Comparison of ENCODE assay signal across 39 mouse cellular contexts in genomic region chr8:121599842-121600241, GRCm38 (mm10). TPM values are rescaled to one million over a fixed set of nuclear protein-coding genes. Genes with fewer than 3 reads are reported as not detected.
"Had no signal": no experiment of that assay in that cellular context is flagged by ENCODE, and none has a peak within 500 bp of the region (broad histone marks: within the 10 kb centered on the region; RNA-seq: fewer than 3 reads in every experiment).

No protein-coding gene starts in this region.

- DNase-seq: cerebellum, adult 8-10 months; cerebellum, adult 9-10 months; cerebellum, adult 9-11 months; cerebellum, postnatal 10 days; cerebellum, postnatal 14 days; cerebellum, postnatal 25 days; cerebellum, postnatal 36 days; embryo, embryonic 11 days; forebrain, postnatal 0 days; gastrocnemius, adult 2 months; gastrocnemius, postnatal 10 days; gastrocnemius, postnatal 14 days; gastrocnemius, postnatal 25 days; gastrocnemius, postnatal 36 days; heart, adult 18-20 months; heart, adult 2 months had no signal

- H3K4me2 ChIP-seq: embryonic facial prominence, embryonic 12.5 days; embryonic facial prominence, embryonic 13.5 days; embryonic facial prominence, embryonic 15.5 days; forebrain, embryonic 12.5 days; forebrain, embryonic 13.5 days; forebrain, embryonic 15.5 days had no signal

- H3K27me3 ChIP-seq: embryonic facial prominence, embryonic 12.5 days; embryonic facial prominence, embryonic 13.5 days; embryonic facial prominence, embryonic 15.5 days; forebrain, embryonic 12.5 days; forebrain, embryonic 13.5 days; forebrain, embryonic 15.5 days had no signal

- H3K4me3 ChIP-seq: embryonic facial prominence, embryonic 10.5 days; embryonic facial prominence, embryonic 12.5 days; embryonic facial prominence, embryonic 13.5 days; embryonic facial prominence, embryonic 15.5 days; erythroblast, embryonic 14.5 days; forebrain, embryonic 10.5 days; forebrain, embryonic 12.5 days; forebrain, embryonic 13.5 days; forebrain, embryonic 15.5 days; gastrocnemius, adult 2 months; heart, adult 2 months had no signal

RNA-seq across cellular contexts. Expression of gene Zcchc14, which starts 52.9 kb away (rescaled TPM):
- total RNA-seq: granulocyte monocyte progenitor cell, adult 5-6 weeks had no signal
- polyA plus RNA-seq: erythroblast, embryonic 14.5 days had no signal

RNA-seq across cellular contexts. Expression of gene 1700018B08Rik, which starts 55.7 kb away (rescaled TPM):
- total RNA-seq: common myeloid progenitor, adult 5-6 weeks; forebrain, postnatal 0 days; gastrocnemius, adult 18-20 months; gastrocnemius, adult 2 months; gastrocnemius, adult 8-10 months; gastrocnemius, postnatal 10 days; gastrocnemius, postnatal 14 days; gastrocnemius, postnatal 25 days; gastrocnemius, postnatal 36 days; gastrocnemius, postnatal 4 days; granulocyte monocyte progenitor cell, adult 5-6 weeks; heart, adult 18-20 months; heart, adult 2 months; heart, adult 8-10 months had no signal
- polyA plus RNA-seq: cerebellum, adult 2 months; cortical plate, adult 2 months; embryonic facial prominence, embryonic 10.5 days; embryonic facial prominence, embryonic 11.5 days; embryonic facial prominence, embryonic 12.5 days; embryonic facial prominence, embryonic 13.5 days; embryonic facial prominence, embryonic 14.5 days; embryonic facial prominence, embryonic 15.5 days; erythroblast, embryonic 14.5 days; forebrain, embryonic 10.5 days; forebrain, embryonic 11.5 days; forebrain, embryonic 12.5 days; forebrain, embryonic 13.5 days; forebrain, embryonic 14.5 days; forebrain, embryonic 15.5 days; forebrain, embryonic 16.5 days; forebrain, postnatal 0 days; frontal cortex, adult 2 months had no signal
